Mouse (Mus musculus): Measurements from ENCODE around the gene Rmnd5a. TPM values are rescaled to one million over a fixed set of nuclear protein-coding genes. Genes with fewer than 3 reads are reported as not detected.

The Rmnd5a gene
- total RNA-seq, 2 experiments from 2014 or later: 58.3 to 82.6 TPM

Other genes with a start within 250 kb of the Rmnd5a start
- not detected in 2 replicates for gene Fabp1, start 240.8 kb downstream of the Rmnd5a start, total RNA-seq (2015; ENCODE audit: low replicate concordance)
- gene Fabp1, start 240.8 kb downstream of the Rmnd5a start, total RNA-seq (2017; ENCODE audit: low replicate concordance): not detected in 2 replicates
- gene Krcc1, start 169.0 kb downstream of the Rmnd5a start, total RNA-seq (2015; ENCODE audit: low replicate concordance): 21.8 and 56.9 TPM in 2 replicates
- 42.4 and 49.0 TPM in 2 replicates for gene Krcc1, start 169.0 kb downstream of the Rmnd5a start, total RNA-seq (2017; ENCODE audit: low replicate concordance)
- not detected in 2 replicates for gene Smyd1, start 118.4 kb downstream of the Rmnd5a start, total RNA-seq (2015; ENCODE audit: low replicate concordance)
- not detected in 2 replicates for gene Smyd1, start 118.4 kb downstream of the Rmnd5a start, total RNA-seq (2017; ENCODE audit: low replicate concordance)
- gene Cd8b1, start 117.8 kb downstream of the Rmnd5a start, total RNA-seq (2015; ENCODE audit: low replicate concordance): 0.84 and 1.4 TPM in 2 replicates
- 0.51 TPM in 1 of 2 replicates, not detected in the other for gene Cd8b1, start 117.8 kb downstream of the Rmnd5a start, total RNA-seq (2017; ENCODE audit: low replicate concordance)
- gene Cd8a, start 67.2 kb downstream of the Rmnd5a start, total RNA-seq (2015; ENCODE audit: low replicate concordance): not detected in 2 replicates
- gene Cd8a, start 67.2 kb downstream of the Rmnd5a start, total RNA-seq (2017; ENCODE audit: low replicate concordance): 0.39 TPM in 1 of 2 replicates, not detected in the other
- 2.2 and 10.5 TPM in 2 replicates for gene Rnf103, start 53.3 kb upstream of the Rmnd5a start, total RNA-seq (2015; ENCODE audit: low replicate concordance)
- gene Rnf103, start 53.3 kb upstream of the Rmnd5a start, total RNA-seq (2017; ENCODE audit: low replicate concordance): 7.2 and 9.2 TPM in 2 replicates
- 57.4 and 62.0 TPM in 2 replicates for gene Chmp3, start 103.2 kb upstream of the Rmnd5a start, total RNA-seq (2015; ENCODE audit: low replicate concordance)
- gene Chmp3, start 103.2 kb upstream of the Rmnd5a start, total RNA-seq (2017; ENCODE audit: low replicate concordance): 133 and 187 TPM in 2 replicates
- 40.2 and 46.9 TPM in 2 replicates for gene Kdm3a, start 192.4 kb upstream of the Rmnd5a start, total RNA-seq (2015; ENCODE audit: low replicate concordance)
- gene Kdm3a, start 192.4 kb upstream of the Rmnd5a start, total RNA-seq (2017; ENCODE audit: low replicate concordance): 39.4 and 67.0 TPM in 2 replicates